Comparison of ENCODE assay signal across 13 mouse cellular contexts in genomic region chr14:24124171-24124570, GRCm38 (mm10).
"Had no signal": no experiment of that assay in that cellular context is flagged by ENCODE, and none has a peak within 500 bp of the region (broad histone marks: within the 10 kb centered on the region; RNA-seq: fewer than 3 reads in every experiment).

No protein-coding gene starts in this region.

- H3K27ac ChIP-seq: limb, embryonic 12.5 days; liver, embryonic 13.5 days; lung, embryonic 15.5 days; macrophage; midbrain, embryonic 12.5 days had no signal

- H3K9me3 ChIP-seq: limb, embryonic 12.5 days; liver, embryonic 13.5 days; lung, embryonic 15.5 days; midbrain, embryonic 12.5 days had no signal

- H3K4me1 ChIP-seq: limb, embryonic 12.5 days; liver, embryonic 13.5 days; lung, embryonic 15.5 days; midbrain, embryonic 12.5 days had no signal

- H3K4me3 ChIP-seq: limb, embryonic 12.5 days; liver, embryonic 13.5 days; lung, embryonic 15.5 days; midbrain, embryonic 12.5 days had no signal

- DNase-seq: kidney, adult 18-20 months; kidney, postnatal 14 days; liver; liver, embryonic 13.5 days; liver, postnatal 0 days; lung, postnatal 14 days; right cerebral cortex, adult 18-20 months; right cerebral cortex, postnatal 25 days; thymus, postnatal 14 days had no signal

- H3K27me3 ChIP-seq: limb, embryonic 12.5 days; liver, embryonic 13.5 days; lung, embryonic 15.5 days; midbrain, embryonic 12.5 days had no signal

- H3K36me3 ChIP-seq: limb, embryonic 12.5 days; liver, embryonic 13.5 days; lung, embryonic 15.5 days; midbrain, embryonic 12.5 days had no signal
